Mouse (Mus musculus) kidney, adult 8-10 months (tissue): Measurements from ENCODE around the gene Knop1.
A peak's percentile ranks its signal among the peaks of the same experiment; 100 is the strongest.

Experiments used
- DNase-seq, 2 experiments: peaks; one replicate each; pipeline ENCODE4 v3.0.0; 2022

Knop1 gene

GRCm38 (mm10) chr7:118846329-118846728 is 9.7 kb downstream of the Knop1 start:
- DNase-seq = no peak

- DNase-seq = no peak
Measured at GRCm38 (mm10) chr7:118845141-118845540, 10.9 kb downstream of the Knop1 start.

- DNase-seq = no peak
Measured at GRCm38 (mm10) chr7:118842938-118843337, 13.1 kb downstream of the Knop1 start.

GRCm38 (mm10) chr7:118841796-118842195 is 14.3 kb downstream of the Knop1 start:
- no peak for DNase-seq

- DNase-seq = no peak
Measured at GRCm38 (mm10) chr7:118841030-118841745, 14.9 kb downstream of the Knop1 start.

- no peak for DNase-seq
Measured at GRCm38 (mm10) chr7:118837901-118838300, 18.2 kb downstream of the Knop1 start.

- DNase-seq = no peak
Measured at GRCm38 (mm10) chr7:118827975-118828416, 28.1 kb downstream of the Knop1 start.

GRCm38 (mm10) chr7:118824451-118824850 is 31.6 kb downstream of the Knop1 start:
- no peak for DNase-seq

GRCm38 (mm10) chr7:118821887-118822556 is 34.0 kb downstream of the Knop1 start:
- DNase-seq = no peak

GRCm38 (mm10) chr7:118821356-118821755 is 34.7 kb downstream of the Knop1 start:
- DNase-seq = no peak

- no peak for DNase-seq
Measured at GRCm38 (mm10) chr7:118819666-118820065, 36.4 kb downstream of the Knop1 start.

- no peak for DNase-seq
Measured at GRCm38 (mm10) chr7:118817741-118818140, 38.3 kb downstream of the Knop1 start.

- DNase-seq = peak; percentile 31 to 42
Measured at GRCm38 (mm10) chr7:118816275-118816674, 39.8 kb downstream of the Knop1 start.

- no peak for DNase-seq
Measured at GRCm38 (mm10) chr7:118813592-118813991, 42.5 kb downstream of the Knop1 start.

- peak; percentile 29 to 32 for DNase-seq
Measured at GRCm38 (mm10) chr7:118811407-118812106, 44.5 kb downstream of the Knop1 start.

GRCm38 (mm10) chr7:118807899-118808298 is 48.2 kb downstream of the Knop1 start:
- peak in 1 of 2 experiments; percentile 20 for DNase-seq

- DNase-seq = no peak
Measured at GRCm38 (mm10) chr7:118806631-118807411, 49.2 kb downstream of the Knop1 start.

- no peak for DNase-seq
Measured at GRCm38 (mm10) chr7:118803425-118803824, 52.6 kb downstream of the Knop1 start.

- DNase-seq = peak in 1 of 2 experiments; percentile 21
Measured at GRCm38 (mm10) chr7:118801791-118802190, 54.3 kb downstream of the Knop1 start.

- DNase-seq = no peak
Measured at GRCm38 (mm10) chr7:118800112-118800734, 55.8 kb downstream of the Knop1 start.

- no peak for DNase-seq
Measured at GRCm38 (mm10) chr7:118798105-118798570, 57.9 kb downstream of the Knop1 start.

- no peak for DNase-seq
Measured at GRCm38 (mm10) chr7:118797600-118797999, 58.5 kb downstream of the Knop1 start.
